Mouse (Mus musculus): Measurements from ENCODE around the gene Gm28047.
"Not testable (repeated sequence)": the region's sequence is repeated elsewhere in the genome, so short reads cannot be mapped to it uniquely, and the experiment has no call there.

The Gm28047 gene

GRCm38 (mm10) chr15:102624970-102625686, at the start of gene Gm28047, which contains the start of gene Atf7:
Gm28047 (minus strand) TSS chr15:102625067.
Atf7 (minus strand) TSS chr15:102625464.
- DNase-seq (ENCODE audit: low spot score), result peak; percentile 99

GRCm38 (mm10) chr15:102673548-102673947, 48.7 kb upstream of the Gm28047 start:
- DNase-seq (ENCODE audit: low spot score), result peak; percentile 76

DNA sequence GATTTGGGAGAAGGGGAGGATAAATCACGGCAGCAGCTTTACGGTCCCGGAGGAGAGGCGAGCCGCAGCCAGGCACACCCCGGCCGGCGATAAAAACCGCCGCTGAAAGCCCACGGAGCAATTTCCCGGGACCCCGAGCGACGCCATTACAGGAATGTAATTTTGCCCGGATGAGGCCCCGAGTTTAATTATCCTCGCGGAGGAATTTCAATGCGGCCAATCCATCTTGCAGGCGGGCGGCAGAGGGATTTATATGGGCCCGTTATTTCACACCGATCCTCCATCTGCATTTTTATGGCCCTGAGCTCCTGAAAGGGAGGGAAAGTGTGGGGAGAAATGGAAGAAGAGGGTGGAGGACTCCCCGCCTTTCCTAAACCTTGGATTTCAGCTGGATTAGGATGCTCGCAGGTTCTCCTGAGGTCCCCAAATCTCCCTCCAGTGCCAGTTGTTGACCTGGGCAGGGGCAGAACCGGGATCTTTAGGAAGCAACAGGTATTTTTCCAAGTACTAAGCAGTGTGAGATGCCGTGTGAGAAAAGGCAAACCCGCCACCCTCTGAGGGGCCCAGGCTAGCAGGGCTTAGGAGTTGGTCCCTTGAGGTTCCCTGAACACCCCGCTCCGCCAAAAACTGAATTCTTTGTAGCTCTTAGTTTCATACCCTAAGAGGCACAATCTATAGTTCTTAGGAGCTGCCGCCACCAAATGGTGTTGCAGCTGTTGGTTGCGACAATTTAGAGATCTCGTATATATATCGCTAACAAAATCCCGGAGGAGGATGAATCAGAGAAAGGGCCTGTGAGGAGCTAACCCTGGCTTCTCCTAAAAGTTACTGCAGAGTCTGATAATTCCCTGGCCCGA, 47.6 kb upstream of the Gm28047 start, which contains the start of gene Atp5g2:
Gene Atp5g2, minus strand, starts transcription at position 138 of the 857 bp plus-strand sequence.
- DNase-seq (ENCODE audit: low spot score), result peak; percentile 43

DNA sequence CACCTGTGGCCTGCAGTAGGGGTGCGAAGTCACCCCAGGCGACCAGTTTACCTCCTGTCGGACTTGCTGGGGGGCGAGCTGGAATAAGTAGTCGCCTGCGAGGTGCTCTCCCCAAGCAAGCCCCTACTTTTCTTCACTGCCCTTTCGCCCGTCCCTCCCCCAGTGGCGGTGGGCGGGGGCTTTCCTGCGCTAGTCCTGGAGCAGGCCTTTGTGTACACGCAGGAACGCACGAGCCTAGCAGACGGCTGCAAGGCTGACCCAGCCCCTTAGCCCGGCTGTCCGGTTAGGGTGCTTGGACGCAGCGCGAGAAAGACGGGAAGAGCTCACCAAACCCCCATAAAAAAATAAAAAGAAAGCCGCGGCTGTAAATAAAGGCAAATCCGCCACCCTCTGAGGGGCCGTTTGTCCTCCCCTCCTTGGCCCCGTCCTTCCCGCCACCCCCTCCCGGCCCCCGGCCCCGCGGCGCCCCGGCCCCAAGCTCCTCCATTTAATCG, 46.9 kb upstream of the Gm28047 start:
- peak; percentile 88 for DNase-seq (ENCODE audit: low spot score)

DNA sequence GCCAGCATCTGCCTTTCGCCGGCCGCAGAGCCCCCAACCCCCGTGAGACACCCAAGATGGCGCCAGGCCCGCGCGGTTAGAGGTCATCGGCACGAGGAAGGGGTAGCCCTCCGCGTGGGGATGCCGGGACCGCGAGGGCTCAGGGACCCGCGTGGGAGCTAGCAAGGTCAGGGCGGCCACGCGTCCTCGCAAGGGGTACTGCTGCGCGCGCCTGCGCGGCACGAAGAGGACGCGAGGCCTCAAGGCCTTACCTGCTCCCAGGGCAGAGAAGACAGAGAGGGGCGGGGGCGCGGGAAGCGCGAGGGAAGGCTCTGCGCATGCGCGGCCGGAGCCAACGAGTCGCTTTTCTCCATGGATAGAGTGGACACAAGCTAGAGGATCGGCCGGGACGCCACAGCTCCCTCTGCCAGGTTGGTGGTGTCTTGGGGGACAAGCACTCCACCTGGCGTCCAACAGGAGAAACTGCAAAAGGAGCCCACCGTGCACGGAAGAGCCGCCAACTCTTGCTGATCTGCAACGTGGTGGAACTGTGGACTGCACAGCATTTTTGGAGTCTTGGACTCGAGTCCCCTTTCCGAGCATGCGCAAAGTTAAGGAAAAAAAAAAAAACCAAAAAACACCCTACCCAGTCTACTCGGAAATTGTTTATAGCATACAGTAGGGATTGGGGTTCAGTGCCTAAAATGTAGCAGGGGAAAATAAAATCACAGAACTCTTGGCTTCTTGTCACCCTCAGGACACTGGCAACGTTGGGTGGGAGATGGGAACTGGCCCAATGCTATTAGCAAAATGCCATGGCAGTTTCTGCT, 46.1 kb upstream of the Gm28047 start:
- DNase-seq (ENCODE audit: low spot score), result peak; percentile 98

- peak; percentile 36 for DNase-seq (ENCODE audit: low spot score)
Observed at GRCm38 (mm10) chr15:102670281-102670680, 45.4 kb upstream of the Gm28047 start.

DNA sequence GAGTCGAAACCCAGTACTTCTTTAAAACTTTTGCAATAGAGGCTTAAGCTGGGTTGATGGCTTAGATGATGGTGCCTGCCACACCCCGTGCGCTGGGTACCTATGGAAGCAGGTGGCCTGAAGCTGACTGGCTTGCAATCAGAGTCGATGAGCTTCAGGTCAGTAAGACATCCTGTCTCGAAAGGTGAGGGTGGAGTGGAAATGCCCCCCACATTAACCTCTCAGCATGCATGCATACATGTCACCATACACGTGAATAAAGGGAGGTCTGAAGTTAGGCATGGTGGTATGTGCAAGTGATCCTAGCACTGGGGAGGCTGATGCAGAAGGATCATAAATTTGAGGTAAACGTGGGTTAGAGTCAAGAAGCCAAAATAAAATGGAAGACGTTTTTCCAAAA, 44.7 kb upstream of the Gm28047 start:
- no peak for DNase-seq (ENCODE audit: low spot score)

DNA sequence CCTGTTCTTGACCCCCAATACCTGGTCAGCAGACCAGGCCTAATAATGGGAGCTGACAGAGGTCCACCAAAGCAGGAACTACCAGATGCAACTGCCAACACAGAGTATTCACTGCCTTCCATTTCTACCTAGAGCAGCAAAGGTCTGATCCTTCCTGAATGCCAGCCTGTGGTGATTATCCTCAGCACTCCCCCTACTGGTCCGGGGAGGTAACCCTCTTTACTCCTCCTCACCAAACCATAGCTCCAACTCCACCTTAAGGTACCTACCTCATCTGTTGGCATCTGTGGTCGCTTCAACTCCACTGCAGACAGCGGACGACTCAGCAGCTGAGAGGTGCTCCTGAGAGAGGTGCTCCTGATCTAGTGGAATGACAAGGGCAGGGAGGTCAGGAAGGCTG, 40.6 kb upstream of the Gm28047 start:
- DNase-seq (ENCODE audit: low spot score), result peak; percentile 32

DNA sequence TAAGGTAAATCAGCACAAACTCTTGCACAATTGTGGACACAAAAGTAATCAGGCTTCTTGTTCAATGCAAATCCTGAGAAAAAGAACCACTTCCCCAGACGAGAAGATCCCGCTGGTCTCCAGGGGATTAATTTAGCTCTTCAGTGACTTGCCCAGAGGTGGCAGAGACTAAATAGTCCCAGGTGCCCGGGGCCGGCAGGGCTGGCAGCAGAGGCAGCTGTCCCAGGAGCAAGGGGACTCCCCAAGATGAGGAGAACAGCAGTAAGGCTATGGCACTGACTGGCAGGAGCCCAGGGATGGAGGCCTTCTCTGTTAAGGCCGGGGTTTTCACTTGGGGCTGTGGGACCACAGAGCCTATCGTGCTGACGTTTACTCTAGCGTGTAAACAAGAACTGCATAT, 39.0 kb upstream of the Gm28047 start:
- no peak for DNase-seq (ENCODE audit: low spot score)

GRCm38 (mm10) chr15:102662601-102663000, 37.7 kb upstream of the Gm28047 start:
- not testable (repeated sequence) for DNase-seq (ENCODE audit: low spot score)

GRCm38 (mm10) chr15:102657926-102658381, 33.1 kb upstream of the Gm28047 start:
- no peak for DNase-seq (ENCODE audit: low spot score)

DNA sequence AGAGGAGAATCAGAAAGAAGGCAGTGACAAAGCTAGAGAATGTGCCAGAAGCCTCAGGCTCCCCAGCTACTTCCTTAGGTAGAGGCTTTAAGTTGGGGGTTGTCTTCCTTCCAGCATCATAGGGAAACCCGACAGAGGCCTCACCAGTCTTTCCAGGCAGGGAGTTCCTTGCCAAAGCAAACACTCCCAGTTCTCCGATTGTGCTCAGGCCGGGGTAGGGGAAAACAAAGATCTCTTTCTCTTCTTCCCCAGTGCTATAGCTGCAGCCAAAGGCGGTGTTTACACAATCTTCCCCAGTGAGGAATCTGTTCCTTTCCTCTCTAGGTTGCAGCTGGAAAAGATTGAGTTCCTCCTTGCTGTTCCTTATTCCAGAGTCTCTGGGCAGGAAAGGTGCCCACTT, 31.8 kb upstream of the Gm28047 start:
- peak; percentile 51 for DNase-seq (ENCODE audit: low spot score)

- DNase-seq (ENCODE audit: low spot score), result not testable (repeated sequence)
Observed at GRCm38 (mm10) chr15:102651928-102652660, 27.2 kb upstream of the Gm28047 start.

GRCm38 (mm10) chr15:102651107-102651506, 26.2 kb upstream of the Gm28047 start:
- no peak for DNase-seq (ENCODE audit: low spot score)

GRCm38 (mm10) chr15:102635817-102636216, 10.9 kb upstream of the Gm28047 start:
- no peak for DNase-seq (ENCODE audit: low spot score)

DNA sequence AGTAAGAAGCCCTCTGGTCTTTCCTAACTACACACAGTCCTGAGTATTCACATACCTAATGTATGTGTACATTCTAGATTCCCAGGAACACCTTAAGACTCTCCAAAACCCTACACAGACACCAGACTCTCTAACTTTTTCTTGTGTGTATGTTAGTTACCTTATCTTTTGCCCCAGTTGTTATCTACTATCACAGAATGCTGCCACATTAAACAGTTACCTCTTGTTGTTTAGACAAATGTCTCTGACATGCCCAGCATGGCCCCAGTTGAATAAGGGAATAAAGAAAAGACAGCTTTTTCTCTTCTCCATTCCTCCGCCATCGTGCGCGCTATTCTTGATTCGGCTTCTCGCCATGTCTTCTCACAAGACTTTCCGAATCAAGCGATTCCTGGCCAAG, 9.8 kb upstream of the Gm28047 start:
- no peak for DNase-seq (ENCODE audit: low spot score)

DNA sequence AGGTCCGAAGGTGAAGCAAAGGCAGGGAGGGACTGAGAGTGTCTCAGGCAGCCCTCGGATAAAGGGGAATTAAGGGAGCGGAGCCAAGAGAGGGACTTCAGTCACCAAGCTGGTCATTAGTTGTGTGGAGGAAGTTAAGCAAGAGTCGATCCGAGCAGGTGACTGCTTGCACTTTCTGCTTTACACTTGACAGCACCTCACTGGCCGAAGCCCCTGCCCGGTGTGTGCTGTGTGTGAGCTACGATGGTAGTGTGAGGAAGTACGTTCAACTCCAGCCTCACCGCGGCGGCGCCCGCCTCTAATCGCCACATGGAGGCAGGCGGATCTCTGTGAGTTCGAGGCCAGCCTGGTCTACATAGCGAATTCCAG, 804 bp upstream of the Gm28047 start:
- no peak for DNase-seq (ENCODE audit: low spot score)

DNA sequence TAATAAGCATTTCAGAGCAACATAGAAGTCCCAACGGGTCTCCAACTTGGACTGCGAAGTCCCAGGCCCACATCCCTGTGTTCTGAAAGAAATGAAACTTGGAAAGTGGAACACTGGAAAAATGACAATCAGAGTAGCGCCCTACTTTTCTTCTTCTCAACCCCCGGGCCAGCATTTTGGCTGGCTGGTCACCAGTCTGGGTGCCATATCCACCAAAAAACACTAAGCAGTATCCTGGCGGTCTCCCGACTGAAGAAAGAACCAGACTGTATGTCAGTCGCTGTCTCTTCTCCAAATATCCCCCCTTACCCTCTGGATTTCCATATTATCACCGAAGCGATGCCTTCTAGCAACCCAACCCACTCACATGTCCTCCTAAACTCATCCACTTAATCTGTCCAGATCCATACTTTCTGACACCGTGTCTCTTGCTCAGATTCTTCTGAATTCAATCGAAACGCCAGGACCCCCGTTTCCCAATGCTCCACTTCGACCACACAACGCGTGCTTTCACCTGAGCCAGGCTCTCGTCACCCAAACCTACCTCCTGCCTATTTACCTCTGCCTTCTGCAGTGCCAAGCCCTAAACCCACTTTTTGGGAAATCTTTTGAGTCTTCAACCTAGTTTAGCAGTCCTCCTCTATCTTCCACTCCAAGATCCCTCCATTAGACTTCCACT, 437 bp downstream of the Gm28047 start:
- DNase-seq (ENCODE audit: low spot score), result no peak

- DNase-seq (ENCODE audit: low spot score), result no peak
Observed at GRCm38 (mm10) chr15:102623121-102623520, 1.7 kb downstream of the Gm28047 start.

GRCm38 (mm10) chr15:102622536-102622935, 2.3 kb downstream of the Gm28047 start:
- no peak for DNase-seq (ENCODE audit: low spot score)

GRCm38 (mm10) chr15:102620765-102621164, 4.1 kb downstream of the Gm28047 start:
- no peak for DNase-seq (ENCODE audit: low spot score)

Data from testis, postnatal 14 days (tissue).